Mouse (Mus musculus): Measurements from ENCODE around the gene Nid1. TPM values are rescaled to one million over a fixed set of nuclear protein-coding genes. Genes with fewer than 3 reads are reported as not detected.

Nid1 gene
- polyA plus RNA-seq (2014; fragmentation: Illumina TruSeq; extraction: RNeasy Lipid Tissue Mini Kit (QIAGEN cat#74804); ENCODE audit: low read depth, low replicate concordance) = 65.5 TPM

DNA sequence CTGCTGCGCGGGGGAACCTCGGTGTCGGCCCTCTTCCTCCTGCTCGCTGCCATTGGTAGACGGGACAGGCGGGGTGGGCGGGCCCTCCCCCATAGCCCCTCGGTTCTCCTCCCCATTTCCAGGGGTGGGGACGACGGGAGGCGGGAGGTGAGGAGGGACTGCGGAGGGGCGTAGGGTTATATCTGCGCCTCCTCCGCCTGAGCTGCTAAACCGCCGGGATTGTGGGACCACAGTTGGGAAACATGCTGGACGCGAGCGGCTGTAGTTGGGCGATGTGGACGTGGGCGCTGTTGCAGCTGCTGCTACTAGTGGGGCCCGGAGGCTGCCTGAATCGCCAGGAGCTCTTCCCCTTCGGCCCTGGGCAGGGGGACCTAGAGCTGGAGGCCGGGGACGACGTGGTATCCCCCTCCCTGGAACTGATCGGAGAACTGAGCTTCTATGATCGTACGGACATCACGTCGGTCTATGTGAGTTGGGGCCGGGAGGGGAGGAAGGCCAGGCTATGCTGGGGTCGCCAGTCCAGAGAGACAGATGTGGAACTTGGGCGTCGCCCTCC is at the start of gene Nid1:
TSS of gene Nid1 (plus strand) at position 92 of the 556 bp plus-strand sequence.

DNA sequence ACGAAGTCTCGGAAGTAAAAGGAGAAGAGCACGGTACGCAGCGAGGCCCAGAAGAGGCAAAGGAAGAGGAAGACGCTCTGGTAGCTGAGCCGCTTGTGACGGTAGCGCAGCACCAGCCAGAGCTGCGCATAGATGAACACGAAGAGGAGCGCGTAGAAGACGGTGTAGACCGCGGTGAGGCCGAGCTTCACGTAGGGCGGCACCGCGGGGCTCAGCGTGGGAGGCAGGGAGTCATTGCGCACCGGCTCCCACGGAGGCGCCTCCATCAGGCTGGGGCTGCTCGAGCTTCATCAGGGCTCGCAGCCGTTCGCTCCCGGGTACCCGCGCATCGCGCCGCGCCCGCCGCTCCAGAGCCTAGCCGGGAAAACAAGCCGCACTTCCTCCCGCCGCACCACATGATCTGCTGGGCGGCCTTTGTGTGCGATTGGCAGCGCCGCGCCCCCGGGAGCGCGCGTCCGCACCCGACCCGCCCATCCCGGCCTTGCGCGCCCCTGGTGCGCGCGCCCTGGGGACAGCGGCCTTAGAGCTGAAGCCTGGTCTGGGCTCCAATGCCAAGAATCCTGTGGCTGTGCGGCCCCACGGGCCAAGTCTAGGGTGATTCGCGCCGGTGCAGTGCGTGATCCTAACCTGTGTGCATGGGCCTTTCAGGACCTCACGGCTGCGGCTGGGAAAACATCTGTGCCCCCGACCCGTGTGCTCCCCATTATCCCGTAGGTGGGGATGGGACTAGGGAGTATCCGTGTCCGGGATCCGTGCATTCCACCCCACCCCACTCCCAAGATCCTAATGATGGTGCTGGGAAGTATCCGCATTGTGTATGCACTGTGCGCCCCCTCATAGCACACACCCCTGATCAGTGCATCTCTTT is 43.9 kb upstream of the Nid1 start, which contains the start of gene Gpr137b:
TSS of gene Gpr137b (minus strand) at position 787 of the 868 bp plus-strand sequence.

Other genes starting within 250 kb of the Nid1 start
- gene Gpr137b, start 43.5 kb upstream of the Nid1 start, polyA plus RNA-seq (2014; fragmentation: Illumina TruSeq; extraction: RNeasy Lipid Tissue Mini Kit (QIAGEN cat#74804); ENCODE audit: low read depth, low replicate concordance) = 42.6 TPM
- 8.5 TPM for gene Lyst, start 152.8 kb downstream of the Nid1 start, polyA plus RNA-seq (2014; fragmentation: Illumina TruSeq; extraction: RNeasy Lipid Tissue Mini Kit (QIAGEN cat#74804); ENCODE audit: low read depth, low replicate concordance)